7 mouse cellular contexts compared by ENCODE assay signal in the genomic region with DNA sequence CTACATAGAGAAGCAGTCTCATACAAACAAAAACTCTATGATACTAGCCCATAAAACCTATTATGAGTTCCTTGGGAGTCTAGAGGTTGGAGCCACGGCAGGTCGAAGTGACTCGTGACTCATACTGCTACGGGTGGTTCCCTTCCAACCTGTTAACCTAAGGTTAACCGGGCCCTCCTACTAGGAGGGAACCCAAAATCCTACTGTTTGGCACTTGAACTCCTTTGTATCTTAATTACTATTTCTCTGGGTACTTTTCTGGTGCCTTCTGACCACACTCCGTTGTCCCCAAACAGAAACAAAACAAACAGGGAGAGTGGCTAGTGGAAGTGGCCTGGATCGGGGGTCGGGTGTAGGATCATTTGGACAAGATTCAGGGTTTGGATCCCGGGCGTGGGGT. TPM values are rescaled to one million over a fixed set of nuclear protein-coding genes. Genes with fewer than 3 reads are reported as not detected.
A peak's percentile ranks its signal among the peaks of the same experiment; 100 is the strongest.
DNase-seq lines count a peak whose midpoint lies in the region; ATAC-seq and TF ChIP-seq lines count a peak whose summit lies in the region.

No protein-coding gene starts in this region.

- ATAC-seq in megakaryocyte, adult 5-6 weeks (ENCODE audit: poor library complexity, severe bottlenecking): no peak
- no peak for ATAC-seq in limb, embryonic 13.5 days (ENCODE audit: low FRiP score, low read depth)
- ATAC-seq in stomach, embryonic 15.5 days (ENCODE audit: insufficient read depth, low FRiP score, low read depth): no peak

- H3K4me3 ChIP-seq in megakaryocyte, embryonic 14.5 days (replicated peaks): peak overlapping the region; percentile 96
- H3K4me3 ChIP-seq in embryonic fibroblast, embryonic 13.5 days (ENCODE audit: insufficient read depth, low read length): peak overlapping the region; percentile 99
- H3K4me3 ChIP-seq in limb, embryonic 13.5 days: peak overlapping the region; percentile 97
- peak overlapping the region; percentile 98 for H3K4me3 ChIP-seq in stomach, embryonic 15.5 days (replicated peaks)

- H3K27ac ChIP-seq in embryonic fibroblast, embryonic 13.5 days (ENCODE audit: insufficient read depth, low read length): no peak overlapping the region
- H3K27ac ChIP-seq in limb, embryonic 13.5 days: peak overlapping the region; percentile 22; the same call in 1 of the 2 replicates
- H3K27ac ChIP-seq in stomach, embryonic 15.5 days: 0 out of 2 replicates have a peak overlapping the region, but pooled peaks have one; percentile 58

- no peak for DNase-seq in thymus, postnatal 10 days (ENCODE audit: low spot score in 2 of 2)
- no peak for DNase-seq in left cerebral cortex, postnatal 36 days (ENCODE audit: low spot score in 2 of 2)

- no peaks in the 10 kb centered on the region for H3K9me3 ChIP-seq in megakaryocyte, embryonic 14.5 days
- H3K9me3 ChIP-seq in limb, embryonic 13.5 days: no peaks in the 10 kb centered on the region
- no peaks in the 10 kb centered on the region for H3K9me3 ChIP-seq in stomach, embryonic 15.5 days

- peaks cover 22% of the 10 kb centered on the region for H3K27me3 ChIP-seq in megakaryocyte, embryonic 14.5 days (replicated peaks)
- H3K27me3 ChIP-seq in limb, embryonic 13.5 days: no peaks in the 10 kb centered on the region
- no peaks in the 10 kb centered on the region for H3K27me3 ChIP-seq in stomach, embryonic 15.5 days (replicated peaks)

- no peak for TF ChIP-seq POLR2A in embryonic fibroblast, embryonic 13.5 days (IDR thresholded peaks at IDR 0.05; ENCODE audit: low read depth, low read length)

- H3K4me1 ChIP-seq in megakaryocyte, embryonic 14.5 days: peaks cover 39% of the 10 kb centered on the region
- 0 out of 2 replicates have a peak, but pooled peaks cover 6% of the 10 kb centered on the region for H3K4me1 ChIP-seq in embryonic fibroblast, embryonic 13.5 days (ENCODE audit: control insufficient read depth, insufficient read depth, low read length)
- H3K4me1 ChIP-seq in limb, embryonic 13.5 days: peaks cover 19% of the 10 kb centered on the region
- peaks cover 13% of the 10 kb centered on the region for H3K4me1 ChIP-seq in stomach, embryonic 15.5 days

- intact Hi-C loops in left cerebral cortex, postnatal 36 days (cut with DNase I): loop anchor here (10.0 kb wide), 1 partner anchor 317 kb away; no protein-coding TSS in a partner anchor

- peak overlapping the region; percentile 96 for H3K9ac ChIP-seq in limb, embryonic 13.5 days
- H3K9ac ChIP-seq in stomach, embryonic 15.5 days: peak overlapping the region; percentile 100

- peaks cover 43% of the 10 kb centered on the region for H3K36me3 ChIP-seq in megakaryocyte, embryonic 14.5 days (replicated peaks; ENCODE audit: low read length)
- peaks cover 37% of the 10 kb centered on the region for H3K36me3 ChIP-seq in limb, embryonic 13.5 days
- peaks cover 30% of the 10 kb centered on the region for H3K36me3 ChIP-seq in stomach, embryonic 15.5 days

- peak overlapping the region; percentile 93 for H3K4me2 ChIP-seq in limb, embryonic 13.5 days (replicated peaks)
- H3K4me2 ChIP-seq in stomach, embryonic 15.5 days: peak overlapping the region; percentile 81

- no peak for TF ChIP-seq CTCF in embryonic fibroblast, embryonic 13.5 days (IDR thresholded peaks at IDR 0.05; ENCODE audit: borderline replicate concordance, insufficient read depth, low read length)

- 44% methylated on average over 10 of the region's 10 CpGs for WGBS in limb, embryonic 13.5 days
- WGBS in stomach, embryonic 15.5 days: 35% methylated on average over 10 of the region's 10 CpGs

RNA-seq across cellular contexts. Expression of a gene that starts 0.7 kb away (rescaled TPM):
- polyA plus RNA-seq in megakaryocyte, embryonic 14.5 days (2012; ENCODE audit: insufficient read depth, low replicate concordance): 25.0 and 29.4 TPM in 2 replicates
- total RNA-seq in megakaryocyte, adult 5-6 weeks (2015): 21.9 and 24.2 TPM in 2 replicates
- total RNA-seq in megakaryocyte, adult 5-6 weeks (2017): 36.1 and 42.8 TPM in 2 replicates
- polyA plus RNA-seq in embryonic fibroblast, embryonic 13.5 days (2011; ENCODE audit: insufficient read length, low read depth, missing spikeins): 68.8 and 76.4 TPM in 2 replicates
- polyA plus RNA-seq in limb, embryonic 13.5 days (2015; fragmentation: Nextera tagmentation; extraction: Ambion mirVana): 151 and 155 TPM in 2 replicates
- 135 and 150 TPM in 2 replicates for polyA plus RNA-seq in stomach, embryonic 15.5 days (2015; fragmentation: Nextera tagmentation; extraction: Ambion mirVana)
- 100 to 1,000 TPM in 1 of 2 experiments, 10 to 100 TPM in 1; 95.8 to 113 TPM for total RNA-seq in left cerebral cortex, postnatal 36 days (2021)

RNA-seq across cellular contexts. Expression of a gene that starts 0.8 kb away (rescaled TPM):
- not detected in 2 replicates for polyA plus RNA-seq in megakaryocyte, embryonic 14.5 days (2012; ENCODE audit: insufficient read depth, low replicate concordance)
- 0.09 and 0.11 TPM in 2 replicates for total RNA-seq in megakaryocyte, adult 5-6 weeks (2015)
- not detected in 2 replicates for total RNA-seq in megakaryocyte, adult 5-6 weeks (2017)
- polyA plus RNA-seq in embryonic fibroblast, embryonic 13.5 days (2011; ENCODE audit: insufficient read length, low read depth, missing spikeins): 1.4 and 2.9 TPM in 2 replicates
- 4.9 and 7.0 TPM in 2 replicates for polyA plus RNA-seq in limb, embryonic 13.5 days (2015; fragmentation: Nextera tagmentation; extraction: Ambion mirVana)
- polyA plus RNA-seq in stomach, embryonic 15.5 days (2015; fragmentation: Nextera tagmentation; extraction: Ambion mirVana): 3.0 and 3.1 TPM in 2 replicates
- 1 to 10 TPM; 6.4 to 7.5 TPM for total RNA-seq in left cerebral cortex, postnatal 36 days (2021)

RNA-seq across cellular contexts. Expression of a gene that starts 12.8 kb away (rescaled TPM):
- polyA plus RNA-seq in megakaryocyte, embryonic 14.5 days (2012; ENCODE audit: insufficient read depth, low replicate concordance): 39.4 and 48.1 TPM in 2 replicates
- total RNA-seq in megakaryocyte, adult 5-6 weeks (2015): 11.1 and 13.8 TPM in 2 replicates
- 16.3 and 20.2 TPM in 2 replicates for total RNA-seq in megakaryocyte, adult 5-6 weeks (2017)
- polyA plus RNA-seq in embryonic fibroblast, embryonic 13.5 days (2011; ENCODE audit: insufficient read length, low read depth, missing spikeins): 36.4 and 36.6 TPM in 2 replicates
- polyA plus RNA-seq in limb, embryonic 13.5 days (2015; fragmentation: Nextera tagmentation; extraction: Ambion mirVana): 37.9 and 39.9 TPM in 2 replicates
- polyA plus RNA-seq in stomach, embryonic 15.5 days (2015; fragmentation: Nextera tagmentation; extraction: Ambion mirVana): 28.8 and 30.6 TPM in 2 replicates
- total RNA-seq in left cerebral cortex, postnatal 36 days (2021): 100 to 1,000 TPM in 1 of 2 experiments, 10 to 100 TPM in 1; 76.8 to 101 TPM

RNA-seq across cellular contexts. Expression of a gene that starts 24.2 kb away (rescaled TPM):
- polyA plus RNA-seq in megakaryocyte, embryonic 14.5 days (2012; ENCODE audit: insufficient read depth, low replicate concordance): 5.3 and 6.1 TPM in 2 replicates
- 5.4 and 5.5 TPM in 2 replicates for total RNA-seq in megakaryocyte, adult 5-6 weeks (2015)
- 2.2 and 4.7 TPM in 2 replicates for total RNA-seq in megakaryocyte, adult 5-6 weeks (2017)
- 1.5 and 2.3 TPM in 2 replicates for polyA plus RNA-seq in embryonic fibroblast, embryonic 13.5 days (2011; ENCODE audit: insufficient read length, low read depth, missing spikeins)
- 3.1 and 3.7 TPM in 2 replicates for polyA plus RNA-seq in limb, embryonic 13.5 days (2015; fragmentation: Nextera tagmentation; extraction: Ambion mirVana)
- polyA plus RNA-seq in stomach, embryonic 15.5 days (2015; fragmentation: Nextera tagmentation; extraction: Ambion mirVana): 5.0 and 5.8 TPM in 2 replicates
- total RNA-seq in left cerebral cortex, postnatal 36 days (2021): 10 to 100 TPM; 86.7 to 88.8 TPM

RNA-seq across cellular contexts. Expression of a gene that starts 25.8 kb away (rescaled TPM):
- polyA plus RNA-seq in megakaryocyte, embryonic 14.5 days (2012; ENCODE audit: insufficient read depth, low replicate concordance): not detected in 2 replicates
- 0.36 and 1.8 TPM in 2 replicates for total RNA-seq in megakaryocyte, adult 5-6 weeks (2015)
- total RNA-seq in megakaryocyte, adult 5-6 weeks (2017): 0.24 and 0.33 TPM in 2 replicates
- polyA plus RNA-seq in embryonic fibroblast, embryonic 13.5 days (2011; ENCODE audit: insufficient read length, low read depth, missing spikeins): 13.6 and 14.5 TPM in 2 replicates
- polyA plus RNA-seq in limb, embryonic 13.5 days (2015; fragmentation: Nextera tagmentation; extraction: Ambion mirVana): 2.4 and 2.5 TPM in 2 replicates
- 2.0 and 3.9 TPM in 2 replicates for polyA plus RNA-seq in stomach, embryonic 15.5 days (2015; fragmentation: Nextera tagmentation; extraction: Ambion mirVana)
- not detected for total RNA-seq in left cerebral cortex, postnatal 36 days (2021)
